Mouse (Mus musculus) G1E (cell line): ENCODE data around the gene Ralgapa2.

Source experiments
- CTCF ChIP-seq: IDR thresholded peaks from 2 replicates; pipeline ENCODE4 v1.5.1; 2012; ENCODE audit warnings: low read depth, low read length, inconsistent platforms, mixed read lengths
- GATA2 ChIP-seq: IDR thresholded peaks from 2 replicates; pipeline ENCODE4 v1.6.1; 2012; ENCODE audit warnings: low read depth, low read length, inconsistent platforms, borderline replicate concordance

DNA sequence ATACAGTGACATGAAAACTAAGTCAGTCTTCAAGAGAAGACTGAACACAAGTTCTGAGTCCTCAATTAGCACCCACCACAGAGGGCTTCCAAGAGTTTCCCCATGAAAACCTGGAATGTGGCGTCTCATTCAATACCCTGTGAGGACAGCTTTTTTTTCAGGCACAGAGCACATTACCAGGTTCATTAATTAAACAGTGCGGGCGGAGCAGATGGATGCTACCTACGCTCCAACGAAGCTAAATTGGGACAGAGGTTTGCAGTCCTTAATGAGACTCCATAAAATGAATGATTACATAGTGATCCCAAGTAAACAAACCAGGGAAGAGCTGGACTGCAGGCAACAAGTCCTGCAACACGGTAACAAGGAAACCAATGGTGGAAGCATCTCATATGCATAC, 224.6 kb downstream of the Ralgapa2 start:
- TF ChIP-seq CTCF (no peak), GATA2 (no peak)
